Mouse (Mus musculus) hindbrain, embryonic 14.5 days (tissue): Measurements from ENCODE around the gene Fmod. TPM values are rescaled to one million over a fixed set of nuclear protein-coding genes. Genes with fewer than 3 reads are reported as not detected.

Experiments used
- ATAC-seq: fragments of 200-750 bp; cut with Nextera tagmentation; 2 replicates; pipeline ENCODE4 v1.8.0; 2017; ENCODE audit warnings: moderate number of reproducible peaks, mild to moderate bottlenecking, moderate TSS enrichment, moderate library complexity; ENCODE audit not compliant: low FRiP score
- DNase-seq: peaks from one replicate; pipeline ENCODE4 v3.0.0-alpha.2; 2015; ENCODE audit warnings: low spot score
- H3K27ac ChIP-seq: fragments of 300-500 bp; sonication (generic); 2 replicates; pipeline ENCODE4 v1.5.1; 2014; ENCODE audit warnings: mild to moderate bottlenecking, moderate library complexity
- H3K27me3 ChIP-seq: fragments of 300-500 bp; sonication (generic); 2 replicates; pipeline ENCODE4 v1.6.1; 2014; ENCODE audit warnings: mild to moderate bottlenecking, low read length, mixed read lengths; ENCODE audit not compliant: control insufficient read depth, insufficient read depth
- H3K36me3 ChIP-seq: fragments of 300-500 bp; sonication (generic); replicated peaks from 2 replicates; pipeline ENCODE4 v1.6.1; 2014; ENCODE audit not compliant: control insufficient read depth, insufficient read depth
- H3K4me1 ChIP-seq: fragments of 300-500 bp; sonication (generic); replicated peaks from 2 replicates; pipeline ENCODE4 v1.6.1; 2014; ENCODE audit warnings: antibody characterized with exemption, low read length, mixed read lengths; ENCODE audit not compliant: control insufficient read depth, insufficient read depth
- H3K4me2 ChIP-seq: fragments of 300-500 bp; sonication (generic); replicated peaks from 2 replicates; pipeline ENCODE4 v1.6.1; 2014; ENCODE audit warnings: mild to moderate bottlenecking, moderate library complexity
- H3K4me3 ChIP-seq: fragments of 300-500 bp; sonication (generic); replicated peaks from 2 replicates; pipeline ENCODE4 v1.5.1; 2014; ENCODE audit warnings: mild to moderate bottlenecking, low read length
- H3K9ac ChIP-seq: fragments of 300-500 bp; sonication (generic); 2 replicates; pipeline ENCODE4 v1.6.1; 2014
- H3K9me3 ChIP-seq: fragments of 300-500 bp; sonication (generic); 2 replicates; pipeline ENCODE4 v1.6.1; 2016; ENCODE audit warnings: low read length; ENCODE audit not compliant: control insufficient read depth
- WGBS: fragments of 180-500 bp; shearing (Covaris S2); extraction: QIAGEN DNeasy Blood & Tissue Kit; methylation state at CpG from one replicate; pipeline ENCODE4 v1.1.7; 2014; 5-methylcytosine and 5-hydroxymethylcytosine counted together
- polyA plus RNA-seq: library from polyadenylated mRNA; unstranded; fragments of >200 nt; fragmentation: Nextera tagmentation; extraction: Ambion mirVana; gene quantifications from 2 replicates; pipeline ENCODE4 v1.2.1, GENCODE M21; 2014

Gene Fmod
- polyA plus RNA-seq, 1 experiment from 2014 or later, result 5.3 TPM

DNA sequence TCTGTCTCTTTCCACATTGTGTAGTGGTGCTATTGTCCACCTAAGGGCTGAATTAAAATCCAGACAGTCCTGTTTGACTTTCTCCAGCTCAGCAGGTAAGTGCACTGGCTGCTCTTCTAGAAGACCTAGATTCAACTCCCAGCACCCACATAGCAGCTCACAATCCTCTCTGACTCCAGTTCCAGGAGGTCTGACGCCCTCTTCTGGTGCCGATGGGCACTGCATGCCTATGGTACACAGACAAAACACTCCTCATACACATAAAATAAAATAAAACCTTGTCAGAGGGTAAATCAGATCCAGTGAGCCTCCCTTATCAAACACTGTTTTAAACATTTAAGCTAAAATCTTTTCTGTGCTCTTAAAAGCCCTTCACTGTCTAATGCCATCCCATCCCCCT lies 562 bp upstream of the Fmod start:
- Histone ChIP-seq H3K9me3 (no peaks in the 10 kb centered on the region), H3K4me3 (no peak overlapping the region), H3K9ac (no peak overlapping the region), H3K27ac (no peak overlapping the region), H3K36me3 (no peaks in the 10 kb centered on the region), H3K4me2 (no peak overlapping the region), H3K4me1 (no peaks in the 10 kb centered on the region), H3K27me3 (no peaks in the 10 kb centered on the region)
- no peak for DNase-seq
- 62% methylated on average over 2 of the region's 2 CpGs for WGBS
- no peak for ATAC-seq

DNA sequence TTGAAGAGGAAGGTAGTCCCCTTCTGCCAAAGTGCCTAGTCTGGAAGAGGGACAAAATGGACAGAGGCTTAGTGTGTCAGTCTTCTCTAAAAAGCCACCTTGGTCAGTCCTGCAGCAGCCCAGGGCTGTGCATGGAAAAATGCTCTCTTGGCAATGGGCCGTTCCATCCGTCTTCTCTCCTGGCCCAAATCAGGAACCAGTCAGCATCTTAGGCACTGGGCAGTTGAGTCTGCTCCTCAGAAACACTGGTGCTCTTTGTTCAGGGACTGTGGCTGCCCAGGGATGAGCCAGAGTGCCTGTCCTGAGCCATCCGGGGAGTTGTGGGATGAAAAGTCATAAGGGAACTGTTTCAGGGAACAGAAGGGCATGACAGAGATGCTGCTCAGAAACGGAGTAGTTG lies 1.3 kb downstream of the Fmod start:
- DNase-seq, result no peak
- Histone ChIP-seq H3K9me3 (no peaks in the 10 kb centered on the region), H3K27ac (no peak overlapping the region), H3K4me1 (peaks cover 7% of the 10 kb centered on the region; the same call in 1 of the 2 replicates), H3K9ac (no peak overlapping the region), H3K4me3 (no peak overlapping the region), H3K36me3 (no peaks in the 10 kb centered on the region), H3K4me2 (no peak overlapping the region), H3K27me3 (no peaks in the 10 kb centered on the region)
- WGBS, result 89% methylated on average over 4 of the region's 4 CpGs
- no peak for ATAC-seq

- Histone ChIP-seq H3K27me3 (no peaks in the 10 kb centered on the region), H3K4me2 (no peak overlapping the region), H3K4me1 (peaks cover 7% of the 10 kb centered on the region; the same call in 1 of the 2 replicates), H3K9me3 (no peaks in the 10 kb centered on the region), H3K27ac (no peak overlapping the region), H3K9ac (no peak overlapping the region), H3K36me3 (no peaks in the 10 kb centered on the region), H3K4me3 (no peak overlapping the region)
- ATAC-seq, result no peak
- DNase-seq, result no peak
- 84% methylated on average over 2 of the region's 2 CpGs for WGBS
Measured at GRCm38 (mm10) chr1:134039361-134039760, 2.3 kb downstream of the Fmod start.

DNA sequence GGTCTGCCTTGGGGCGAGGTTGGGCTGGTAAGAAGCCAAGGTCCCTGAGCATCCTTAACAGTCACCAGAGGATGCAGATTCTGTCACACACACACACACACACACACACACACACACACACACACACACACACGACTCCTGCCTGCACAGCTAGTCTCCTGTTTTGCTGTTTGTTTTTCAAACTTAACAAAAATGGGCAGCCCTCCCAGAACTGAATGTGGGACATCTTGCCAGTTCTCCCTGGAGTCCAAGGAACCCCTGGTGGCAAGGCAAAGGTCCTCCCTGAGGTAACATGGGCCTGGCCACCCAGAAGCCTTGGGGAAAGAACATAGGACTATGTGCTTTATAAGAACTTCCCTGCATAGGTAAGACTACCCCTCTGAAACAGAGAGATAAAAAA lies 4.8 kb downstream of the Fmod start:
- Histone ChIP-seq H3K4me2 (no peak overlapping the region), H3K36me3 (no peaks in the 10 kb centered on the region), H3K9me3 (no peaks in the 10 kb centered on the region), H3K4me1 (peaks cover 10% of the 10 kb centered on the region), H3K27ac (no peak overlapping the region), H3K27me3 (no peaks in the 10 kb centered on the region), H3K9ac (no peak overlapping the region), H3K4me3 (no peak overlapping the region)
- ATAC-seq, result no peak
- WGBS, result 35% methylated on average over 2 of the region's 2 CpGs
- DNase-seq, result no peak

DNA sequence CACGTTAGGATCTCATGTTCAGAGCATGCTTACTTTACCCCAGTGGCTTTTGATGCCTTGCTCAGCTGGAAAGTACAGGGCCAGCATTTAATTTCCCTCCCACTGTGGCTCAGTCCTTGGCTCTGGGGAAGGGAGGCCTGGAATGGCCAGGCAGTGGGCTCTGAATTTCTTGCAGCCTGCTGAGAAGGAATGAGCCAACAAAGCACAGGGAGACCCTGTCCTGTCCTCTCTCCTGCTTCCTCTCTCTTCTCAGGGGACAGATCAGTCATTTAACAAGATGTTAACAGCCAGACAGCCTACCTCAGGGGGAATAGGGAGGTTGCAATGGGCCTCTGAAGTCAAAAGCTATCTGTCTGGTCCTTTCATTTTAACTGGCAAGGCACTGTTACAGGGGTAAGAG lies 5.3 kb downstream of the Fmod start:
- no peaks in the 10 kb centered on the region for H3K36me3 ChIP-seq
- no peaks in the 10 kb centered on the region for H3K9me3 ChIP-seq
- no peak overlapping the region for H3K9ac ChIP-seq
- ATAC-seq, result no peak
- H3K27me3 ChIP-seq, result no peaks in the 10 kb centered on the region
- no peak for DNase-seq
- H3K4me1 ChIP-seq, result peaks cover 10% of the 10 kb centered on the region
- no peak overlapping the region for H3K4me2 ChIP-seq
- H3K4me3 ChIP-seq, result no peak overlapping the region
- H3K27ac ChIP-seq, result no peak overlapping the region
- 14% methylated on average over 1 of the region's 1 CpGs for WGBS

DNA sequence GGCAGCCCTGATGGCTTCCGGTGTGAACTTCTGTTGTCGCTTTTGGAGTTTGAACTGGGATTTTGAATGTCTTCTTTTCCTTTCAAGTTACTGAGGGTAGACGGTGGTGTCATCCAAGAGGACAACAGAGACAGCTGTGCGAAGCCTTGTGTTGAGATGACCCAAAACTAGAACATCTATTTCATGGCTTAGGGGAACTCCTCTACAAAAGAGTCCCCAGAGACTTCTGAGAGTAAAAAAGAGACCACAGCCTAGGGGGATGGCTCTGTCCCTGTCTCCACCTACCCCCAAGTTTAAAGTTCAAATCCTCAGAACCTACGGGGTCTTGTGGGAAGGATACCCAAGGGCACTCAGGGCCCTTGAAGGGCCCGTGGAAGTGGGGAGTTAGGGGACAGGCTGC lies 7.8 kb downstream of the Fmod start:
- H3K27me3 ChIP-seq, result no peaks in the 10 kb centered on the region
- no peaks in the 10 kb centered on the region for H3K9me3 ChIP-seq
- H3K27ac ChIP-seq, result no peak overlapping the region
- no peak overlapping the region for H3K4me3 ChIP-seq
- H3K9ac ChIP-seq, result no peak overlapping the region
- ATAC-seq, result no peak
- no peak overlapping the region for H3K4me2 ChIP-seq
- no peaks in the 10 kb centered on the region for H3K36me3 ChIP-seq
- peaks cover 10% of the 10 kb centered on the region for H3K4me1 ChIP-seq
- no peak for DNase-seq
- WGBS, result 91% methylated on average over 6 of the region's 6 CpGs

DNA sequence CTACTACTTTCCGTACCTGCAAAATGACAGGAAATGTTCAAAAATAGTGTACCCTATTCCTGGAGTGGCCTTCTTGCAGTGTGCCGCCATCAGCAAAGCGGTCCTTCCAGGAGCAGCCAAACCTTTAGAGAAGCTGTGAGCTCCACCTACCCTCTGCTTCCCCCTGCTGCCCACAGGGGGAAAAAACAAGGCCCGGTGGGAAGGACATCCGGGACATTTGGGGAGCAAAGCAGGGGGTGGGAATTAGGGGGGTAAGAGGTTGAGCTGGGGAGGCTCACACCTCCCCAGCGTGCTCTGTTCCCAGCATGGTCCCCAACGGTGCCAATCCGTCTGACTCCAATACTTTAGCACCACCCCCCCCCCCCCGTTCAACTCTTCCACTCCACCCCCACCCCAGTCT lies 8.9 kb downstream of the Fmod start:
- peak; percentile 61 for ATAC-seq
- DNase-seq, result peak; percentile 85
- Histone ChIP-seq H3K9me3 (no peaks in the 10 kb centered on the region), H3K4me2 (peak overlapping the region; percentile 51), H3K9ac (peak overlapping the region; percentile 50; the same call in 1 of the 2 replicates), H3K4me1 (peaks cover 10% of the 10 kb centered on the region), H3K27me3 (no peaks in the 10 kb centered on the region), H3K27ac (no peak overlapping the region), H3K4me3 (peak overlapping the region; percentile 19), H3K36me3 (no peaks in the 10 kb centered on the region)
- WGBS, result 14% methylated on average over 5 of the region's 9 CpGs

- peak overlapping the region; percentile 50; the same call in 1 of the 2 replicates for H3K9ac ChIP-seq
Measured at GRCm38 (mm10) chr1:134046387-134046786, 9.3 kb downstream of the Fmod start.

DNA sequence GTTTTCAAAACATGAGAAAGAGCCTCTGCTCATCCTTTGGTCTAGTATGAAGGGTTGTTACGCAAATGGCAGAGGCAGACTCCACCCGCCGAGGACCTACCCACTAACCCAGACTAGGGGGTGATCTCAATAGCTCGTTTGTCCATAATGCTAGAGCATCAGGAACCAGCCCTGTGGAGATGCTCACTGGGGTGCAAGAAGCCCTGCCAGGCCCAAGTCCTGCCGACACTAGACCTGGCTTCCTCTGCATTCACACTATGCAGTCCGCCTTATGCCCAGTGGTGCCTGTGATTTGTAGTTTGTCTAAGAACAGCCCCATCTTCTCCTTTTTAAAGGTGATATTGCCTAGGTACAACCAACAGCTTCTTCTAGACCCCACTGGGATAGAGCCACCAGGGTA lies 10.4 kb downstream of the Fmod start:
- no peaks in the 10 kb centered on the region for H3K36me3 ChIP-seq
- no peak for ATAC-seq
- H3K9me3 ChIP-seq, result no peaks in the 10 kb centered on the region
- DNase-seq, result no peak
- no peak overlapping the region for H3K27ac ChIP-seq
- no peak overlapping the region for H3K4me3 ChIP-seq
- no peaks in the 10 kb centered on the region for H3K27me3 ChIP-seq
- H3K9ac ChIP-seq, result no peak overlapping the region
- 82% methylated on average over 6 of the region's 6 CpGs for WGBS
- H3K4me2 ChIP-seq, result no peak overlapping the region
- peaks cover 8% of the 10 kb centered on the region for H3K4me1 ChIP-seq

More at GRCm38 (mm10) chr1:134046387-134046786, 9.3 kb downstream of the Fmod start:
- Histone ChIP-seq H3K4me2 (peak overlapping the region; percentile 51), H3K27me3 (no peaks in the 10 kb centered on the region), H3K9me3 (no peaks in the 10 kb centered on the region), H3K27ac (no peak overlapping the region), H3K4me1 (peaks cover 10% of the 10 kb centered on the region), H3K36me3 (no peaks in the 10 kb centered on the region), H3K4me3 (peak overlapping the region; percentile 19)
- ATAC-seq (peak; percentile 42; the same call in 1 of the 2 replicates), DNase-seq (no peak)
- WGBS, result 26% methylated on average over 23 of the region's 23 CpGs

GRCm38 (mm10) chr1:134048759-134049158 lies 11.7 kb downstream of the Fmod start:
- no peaks in the 10 kb centered on the region for H3K9me3 ChIP-seq
- no peak overlapping the region for H3K4me2 ChIP-seq
- H3K9ac ChIP-seq, result no peak overlapping the region
- H3K27me3 ChIP-seq, result no peaks in the 10 kb centered on the region
- H3K27ac ChIP-seq, result no peak overlapping the region
- H3K4me3 ChIP-seq, result no peak overlapping the region
- DNase-seq, result peak; percentile 90
- H3K4me1 ChIP-seq, result peaks cover 3% of the 10 kb centered on the region; the same call in 1 of the 2 replicates
- ATAC-seq, result 0 out of 2 replicates have a peak, but pooled peaks have one; percentile 57
- 2% methylated on average over 5 of the region's 5 CpGs for WGBS
- H3K36me3 ChIP-seq, result no peaks in the 10 kb centered on the region
